Mouse (Mus musculus): ENCODE results near the gene Scrn3. TPM values are rescaled to one million over a fixed set of nuclear protein-coding genes. Genes with fewer than 3 reads are reported as not detected.

Gene Scrn3
- polyA plus RNA-seq, 1 experiment from 2014 or later: 17.0 TPM

- ATAC-seq (ENCODE audit: insufficient number of reproducible peaks, low FRiP score, low TSS enrichment, low read depth): no peak
- WGBS: 67% methylated on average over 9 of the region's 9 CpGs
- H3K4me2 ChIP-seq (ENCODE audit: low read depth, severe bottlenecking): no peak overlapping the region
- no peaks in the 10 kb centered on the region for H3K27me3 ChIP-seq (ENCODE audit: control insufficient read depth, insufficient read depth, low read length)
- DNase-seq (ENCODE audit: low spot score): no peak
- H3K27ac ChIP-seq (replicated peaks; ENCODE audit: low read depth, low read length): no peak overlapping the region
- no peaks in the 10 kb centered on the region for H3K36me3 ChIP-seq (ENCODE audit: control insufficient read depth, insufficient read depth, low read length)
- no peaks in the 10 kb centered on the region for H3K9me3 ChIP-seq (ENCODE audit: control insufficient read depth, low read length)
- peaks cover 2% of the 10 kb centered on the region; the same call in 1 of the 2 replicates for H3K4me1 ChIP-seq (ENCODE audit: control insufficient read depth, insufficient read depth, low read length)
- no peak overlapping the region for H3K9ac ChIP-seq (ENCODE audit: low read length)
- no peak overlapping the region for H3K4me3 ChIP-seq (ENCODE audit: low read depth, low read length)
Observed at GRCm38 (mm10) chr2:73371530-73372335, 59.3 kb downstream of the Scrn3 start.

- ATAC-seq (ENCODE audit: insufficient number of reproducible peaks, low FRiP score, low TSS enrichment, low read depth) (no peak), DNase-seq (ENCODE audit: low spot score) (no peak)
- Histone ChIP-seq H3K4me2 (ENCODE audit: low read depth, severe bottlenecking) (no peak overlapping the region), H3K27me3 (ENCODE audit: control insufficient read depth, insufficient read depth, low read length) (no peaks in the 10 kb centered on the region), H3K36me3 (ENCODE audit: control insufficient read depth, insufficient read depth, low read length) (no peaks in the 10 kb centered on the region), H3K4me1 (ENCODE audit: control insufficient read depth, insufficient read depth, low read length) (peaks cover 2% of the 10 kb centered on the region; the same call in 1 of the 2 replicates), H3K27ac (replicated peaks; ENCODE audit: low read depth, low read length) (no peak overlapping the region), H3K9ac (ENCODE audit: low read length) (no peak overlapping the region), H3K4me3 (ENCODE audit: low read depth, low read length) (no peak overlapping the region), H3K9me3 (ENCODE audit: control insufficient read depth, low read length) (no peaks in the 10 kb centered on the region)
- 94% methylated on average over 5 of the region's 5 CpGs for WGBS
Observed at GRCm38 (mm10) chr2:73378326-73378725, 65.9 kb downstream of the Scrn3 start.

- no peak for DNase-seq (ENCODE audit: low spot score)
- H3K36me3 ChIP-seq (ENCODE audit: control insufficient read depth, insufficient read depth, low read length): no peaks in the 10 kb centered on the region
- peaks cover 2% of the 10 kb centered on the region; the same call in 1 of the 2 replicates for H3K4me1 ChIP-seq (ENCODE audit: control insufficient read depth, insufficient read depth, low read length)
- no peak overlapping the region for H3K4me2 ChIP-seq (ENCODE audit: low read depth, severe bottlenecking)
- no peaks in the 10 kb centered on the region for H3K27me3 ChIP-seq (ENCODE audit: control insufficient read depth, insufficient read depth, low read length)
- no peak for ATAC-seq (ENCODE audit: insufficient number of reproducible peaks, low FRiP score, low TSS enrichment, low read depth)
- H3K27ac ChIP-seq (replicated peaks; ENCODE audit: low read depth, low read length): no peak overlapping the region
- H3K9me3 ChIP-seq (ENCODE audit: control insufficient read depth, low read length): no peaks in the 10 kb centered on the region
- H3K9ac ChIP-seq (ENCODE audit: low read length): no peak overlapping the region
- WGBS: 80% methylated on average over 5 of the region's 5 CpGs
- H3K4me3 ChIP-seq (ENCODE audit: low read depth, low read length): no peak overlapping the region
Observed at GRCm38 (mm10) chr2:73379656-73380055, 67.3 kb downstream of the Scrn3 start.

- H3K9ac ChIP-seq (ENCODE audit: low read length): no peak overlapping the region
- DNase-seq (ENCODE audit: low spot score): no peak
- no peak overlapping the region for H3K4me2 ChIP-seq (ENCODE audit: low read depth, severe bottlenecking)
- 89% methylated on average over 9 of the region's 9 CpGs for WGBS
- H3K36me3 ChIP-seq (ENCODE audit: control insufficient read depth, insufficient read depth, low read length): no peaks in the 10 kb centered on the region
- no peaks in the 10 kb centered on the region for H3K4me1 ChIP-seq (ENCODE audit: control insufficient read depth, insufficient read depth, low read length)
- H3K27me3 ChIP-seq (ENCODE audit: control insufficient read depth, insufficient read depth, low read length): no peaks in the 10 kb centered on the region
- no peak overlapping the region for H3K27ac ChIP-seq (replicated peaks; ENCODE audit: low read depth, low read length)
- H3K9me3 ChIP-seq (ENCODE audit: control insufficient read depth, low read length): no peaks in the 10 kb centered on the region
- no peak overlapping the region for H3K4me3 ChIP-seq (ENCODE audit: low read depth, low read length)
- no peak for ATAC-seq (ENCODE audit: insufficient number of reproducible peaks, low FRiP score, low TSS enrichment, low read depth)
Observed at GRCm38 (mm10) chr2:73380298-73380975, 68.0 kb downstream of the Scrn3 start.

GRCm38 (mm10) chr2:73385172-73385571 is 72.8 kb downstream of the Scrn3 start:
- 81% methylated on average over 4 of the region's 4 CpGs for WGBS
- H3K4me3 ChIP-seq (ENCODE audit: low read depth, low read length): no peak overlapping the region
- no peaks in the 10 kb centered on the region for H3K27me3 ChIP-seq (ENCODE audit: control insufficient read depth, insufficient read depth, low read length)
- H3K27ac ChIP-seq (replicated peaks; ENCODE audit: low read depth, low read length): no peak overlapping the region
- no peaks in the 10 kb centered on the region for H3K9me3 ChIP-seq (ENCODE audit: control insufficient read depth, low read length)
- no peak overlapping the region for H3K4me2 ChIP-seq (ENCODE audit: low read depth, severe bottlenecking)
- H3K4me1 ChIP-seq (ENCODE audit: control insufficient read depth, insufficient read depth, low read length): no peaks in the 10 kb centered on the region
- ATAC-seq (ENCODE audit: insufficient number of reproducible peaks, low FRiP score, low TSS enrichment, low read depth): no peak
- H3K36me3 ChIP-seq (ENCODE audit: control insufficient read depth, insufficient read depth, low read length): no peaks in the 10 kb centered on the region
- no peak for DNase-seq (ENCODE audit: low spot score)
- H3K9ac ChIP-seq (ENCODE audit: low read length): no peak overlapping the region

- H3K4me2 ChIP-seq (ENCODE audit: low read depth, severe bottlenecking): peak overlapping the region; percentile 98
- 1% methylated on average over 29 of the region's 29 CpGs for WGBS
- ATAC-seq (ENCODE audit: insufficient number of reproducible peaks, low FRiP score, low TSS enrichment, low read depth) (peak; percentile 57; the same call in 1 of the 2 replicates), DNase-seq (ENCODE audit: low spot score) (no peak)
- peak overlapping the region; percentile 64 for H3K4me3 ChIP-seq (ENCODE audit: low read depth, low read length)
- no peak overlapping the region for H3K27ac ChIP-seq (replicated peaks; ENCODE audit: low read depth, low read length)
- no peaks in the 10 kb centered on the region for H3K27me3 ChIP-seq (ENCODE audit: control insufficient read depth, insufficient read depth, low read length)
- H3K9me3 ChIP-seq (ENCODE audit: control insufficient read depth, low read length): no peaks in the 10 kb centered on the region
- H3K4me1 ChIP-seq (ENCODE audit: control insufficient read depth, insufficient read depth, low read length): no peaks in the 10 kb centered on the region
- H3K36me3 ChIP-seq (ENCODE audit: control insufficient read depth, insufficient read depth, low read length): no peaks in the 10 kb centered on the region
- peak overlapping the region; percentile 58 for H3K9ac ChIP-seq (ENCODE audit: low read length)
Observed at GRCm38 (mm10) chr2:73385641-73386355, 73.4 kb downstream of the Scrn3 start.

- H3K4me1 ChIP-seq (ENCODE audit: control insufficient read depth, insufficient read depth, low read length): no peaks in the 10 kb centered on the region
- H3K4me2 ChIP-seq (ENCODE audit: low read depth, severe bottlenecking): peak within 1 kb of the TSS; percentile 98
- H3K27ac ChIP-seq (replicated peaks; ENCODE audit: low read depth, low read length): no peak within 1 kb of the TSS
- peak; percentile 100 for DNase-seq (ENCODE audit: low spot score)
- peak within 1 kb of the TSS; percentile 58 for H3K9ac ChIP-seq (ENCODE audit: low read length)
- H3K9me3 ChIP-seq (ENCODE audit: control insufficient read depth, low read length): no peaks in the 10 kb centered on the region
- WGBS: under 1% methylated on average over 43 of the region's 44 CpGs
- no peaks in the 10 kb centered on the region for H3K27me3 ChIP-seq (ENCODE audit: control insufficient read depth, insufficient read depth, low read length)
- H3K4me3 ChIP-seq (ENCODE audit: low read depth, low read length): peak within 1 kb of the TSS; percentile 64
- ATAC-seq (ENCODE audit: insufficient number of reproducible peaks, low FRiP score, low TSS enrichment, low read depth): peak; percentile 99
- no peaks in the 10 kb centered on the region for H3K36me3 ChIP-seq (ENCODE audit: control insufficient read depth, insufficient read depth, low read length)
Observed at GRCm38 (mm10) chr2:73386356-73387046, 74.1 kb downstream of the Scrn3 start, which contains the start of gene Gpr155. Gpr155 (minus strand) TSS chr2:73386572.
